Mouse (Mus musculus) kidney, embryonic 16.5 days (tissue): ENCODE results near the gene Thegl. TPM values are rescaled to one million over a fixed set of nuclear protein-coding genes. Genes with fewer than 3 reads are reported as not detected.

Source experiments
- ATAC-seq: fragments of 200-750 bp; cut with Nextera tagmentation; 2 replicates; pipeline ENCODE4 v1.8.0; 2017; ENCODE audit warnings: moderate TSS enrichment; ENCODE audit not compliant: low FRiP score, low TSS enrichment
- H3K27ac ChIP-seq: fragments of 300-500 bp; sonication (generic); 2 replicates; pipeline ENCODE4 v1.5.1; 2014; ENCODE audit warnings: low read length
- H3K27me3 ChIP-seq: fragments of 300-500 bp; sonication (generic); 2 replicates; pipeline ENCODE4 v1.6.1; 2014; ENCODE audit warnings: low read length, control low read depth, mixed read lengths; ENCODE audit not compliant: insufficient read depth
- H3K36me3 ChIP-seq: fragments of 300-500 bp; sonication (generic); 2 replicates; pipeline ENCODE4 v1.6.1; 2014; ENCODE audit warnings: low read length, control low read depth, mixed read lengths; ENCODE audit not compliant: insufficient read depth
- H3K4me1 ChIP-seq: fragments of 300-500 bp; sonication (generic); 2 replicates; pipeline ENCODE4 v1.6.1; 2014; ENCODE audit warnings: low read length, control low read depth, mixed read lengths; ENCODE audit not compliant: insufficient read depth
- H3K4me2 ChIP-seq: fragments of 300-500 bp; sonication (generic); replicated peaks from 2 replicates; pipeline ENCODE4 v1.6.1; 2014; ENCODE audit warnings: low read depth, low read length
- H3K4me3 ChIP-seq: fragments of 300-500 bp; sonication (generic); 2 replicates; pipeline ENCODE4 v1.5.1; 2014; ENCODE audit warnings: mild to moderate bottlenecking, low read length
- H3K9ac ChIP-seq: fragments of 300-500 bp; sonication (generic); replicated peaks from 2 replicates; pipeline ENCODE4 v1.6.1; 2014; ENCODE audit warnings: low read length
- H3K9me3 ChIP-seq: fragments of 300-500 bp; sonication (generic); 2 replicates; pipeline ENCODE4 v1.6.1; 2016; ENCODE audit warnings: low read length, control low read depth
- WGBS: fragments of 180-500 bp; shearing (Covaris S2); extraction: QIAGEN DNeasy Blood & Tissue Kit; methylation state at CpG from one replicate; pipeline ENCODE4 v1.1.7; 2014; 5-methylcytosine and 5-hydroxymethylcytosine counted together
- polyA plus RNA-seq: library from polyadenylated mRNA; unstranded; fragments of >200 nt; fragmentation: Nextera tagmentation; extraction: Ambion mirVana; gene quantifications from 2 replicates; pipeline ENCODE4 v1.2.1, GENCODE M21; 2015

Gene Thegl
- polyA plus RNA-seq, 1 experiment from 2014 or later, result 0.09 TPM

DNA sequence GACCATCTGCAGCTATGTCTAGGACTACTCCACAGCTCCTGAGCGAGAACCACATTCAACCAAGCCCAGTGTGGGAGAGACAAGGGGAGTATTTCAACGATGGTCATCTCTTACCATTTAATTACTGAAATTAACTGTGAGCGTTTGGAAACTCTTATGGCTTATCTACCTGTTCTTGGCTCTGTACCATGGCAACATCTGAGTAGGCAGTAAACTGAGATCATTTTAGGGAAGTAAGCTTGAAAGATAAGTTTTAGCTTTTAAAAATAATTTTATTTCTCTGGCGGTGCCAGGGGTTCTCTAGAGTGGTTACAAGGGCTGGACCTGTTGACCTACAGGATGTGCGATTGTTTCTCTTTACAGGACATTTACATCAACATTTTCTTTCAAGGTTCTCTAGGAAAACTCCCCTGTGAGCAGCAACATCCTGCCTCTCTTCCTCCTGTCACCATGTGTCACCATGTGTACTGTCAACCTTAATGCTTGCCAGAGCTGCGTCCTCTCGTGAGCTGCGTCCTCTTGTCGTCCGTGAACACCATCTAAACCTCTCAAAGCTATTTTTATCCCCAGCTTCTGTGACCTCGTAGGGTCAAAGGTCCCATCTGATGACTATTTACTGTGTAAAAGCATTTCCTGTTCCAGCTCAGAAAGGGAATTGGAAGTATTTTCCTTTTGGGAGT lies 83.6 kb downstream of the Thegl start:
- ATAC-seq, result no peak
- Histone ChIP-seq H3K27ac (no peak overlapping the region), H3K9me3 (no peaks in the 10 kb centered on the region), H3K4me2 (no peak overlapping the region), H3K9ac (no peak overlapping the region), H3K4me1 (peaks cover 14% of the 10 kb centered on the region), H3K27me3 (peaks cover 6% of the 10 kb centered on the region; the same call in 1 of the 2 replicates), H3K36me3 (no peaks in the 10 kb centered on the region), H3K4me3 (no peak overlapping the region)
- 57% methylated on average over 11 of the region's 11 CpGs for WGBS

DNA sequence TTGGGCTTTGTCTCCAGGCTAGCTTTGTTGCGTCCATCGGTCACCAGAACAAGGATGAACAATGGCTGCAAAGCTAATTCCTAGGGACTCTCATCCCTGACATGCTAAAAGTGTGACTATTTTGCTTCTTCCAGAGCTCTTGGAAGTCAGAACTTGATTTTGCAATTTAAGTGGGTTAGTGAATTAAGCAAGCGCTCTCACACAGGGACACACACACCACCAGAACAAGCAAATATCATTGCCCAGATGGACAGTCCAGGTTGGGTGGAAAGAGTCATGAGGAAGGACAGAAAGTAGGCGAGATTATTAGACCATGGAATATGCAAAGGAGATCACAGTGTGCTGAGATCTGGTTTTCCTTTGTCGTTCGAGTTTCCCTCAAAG lies 84.2 kb downstream of the Thegl start:
- no peak overlapping the region for H3K9ac ChIP-seq

DNA sequence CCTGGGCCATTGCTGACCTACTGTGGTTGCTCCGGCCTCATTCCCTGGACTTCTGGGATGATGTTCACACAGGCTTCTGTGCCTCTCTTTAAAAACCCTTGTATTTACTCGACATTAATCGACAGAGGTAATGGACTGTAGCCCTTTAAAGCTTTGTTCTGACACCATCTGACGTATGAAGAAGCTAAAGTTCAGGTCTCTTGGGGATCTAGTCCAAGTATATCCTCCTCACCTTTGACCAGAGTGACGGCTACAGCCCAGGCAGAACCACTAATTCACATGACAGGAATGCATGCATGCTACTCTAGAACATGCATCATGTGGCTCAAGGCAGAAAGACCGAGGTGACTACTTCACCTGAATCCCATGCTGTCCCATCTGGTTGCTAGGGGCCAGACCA lies 84.9 kb downstream of the Thegl start:
- ATAC-seq, result no peak
- Histone ChIP-seq H3K9ac (no peak overlapping the region), H3K9me3 (no peaks in the 10 kb centered on the region), H3K4me1 (peaks cover 7% of the 10 kb centered on the region; the same call in 1 of the 2 replicates), H3K36me3 (no peaks in the 10 kb centered on the region), H3K4me3 (no peak overlapping the region), H3K27me3 (peaks cover 6% of the 10 kb centered on the region; the same call in 1 of the 2 replicates), H3K4me2 (no peak overlapping the region), H3K27ac (no peak overlapping the region)
- WGBS, result 62% methylated on average over 6 of the region's 6 CpGs

More for the DNA sequence above, 84.2 kb downstream of the Thegl start:
- Histone ChIP-seq H3K36me3 (no peaks in the 10 kb centered on the region), H3K9me3 (no peaks in the 10 kb centered on the region), H3K4me1 (peaks cover 13% of the 10 kb centered on the region), H3K4me2 (no peak overlapping the region), H3K27me3 (peaks cover 6% of the 10 kb centered on the region; the same call in 1 of the 2 replicates), H3K27ac (no peak overlapping the region), H3K4me3 (no peak overlapping the region)
- no peak for ATAC-seq
- 83% methylated on average over 6 of the region's 6 CpGs for WGBS

DNA sequence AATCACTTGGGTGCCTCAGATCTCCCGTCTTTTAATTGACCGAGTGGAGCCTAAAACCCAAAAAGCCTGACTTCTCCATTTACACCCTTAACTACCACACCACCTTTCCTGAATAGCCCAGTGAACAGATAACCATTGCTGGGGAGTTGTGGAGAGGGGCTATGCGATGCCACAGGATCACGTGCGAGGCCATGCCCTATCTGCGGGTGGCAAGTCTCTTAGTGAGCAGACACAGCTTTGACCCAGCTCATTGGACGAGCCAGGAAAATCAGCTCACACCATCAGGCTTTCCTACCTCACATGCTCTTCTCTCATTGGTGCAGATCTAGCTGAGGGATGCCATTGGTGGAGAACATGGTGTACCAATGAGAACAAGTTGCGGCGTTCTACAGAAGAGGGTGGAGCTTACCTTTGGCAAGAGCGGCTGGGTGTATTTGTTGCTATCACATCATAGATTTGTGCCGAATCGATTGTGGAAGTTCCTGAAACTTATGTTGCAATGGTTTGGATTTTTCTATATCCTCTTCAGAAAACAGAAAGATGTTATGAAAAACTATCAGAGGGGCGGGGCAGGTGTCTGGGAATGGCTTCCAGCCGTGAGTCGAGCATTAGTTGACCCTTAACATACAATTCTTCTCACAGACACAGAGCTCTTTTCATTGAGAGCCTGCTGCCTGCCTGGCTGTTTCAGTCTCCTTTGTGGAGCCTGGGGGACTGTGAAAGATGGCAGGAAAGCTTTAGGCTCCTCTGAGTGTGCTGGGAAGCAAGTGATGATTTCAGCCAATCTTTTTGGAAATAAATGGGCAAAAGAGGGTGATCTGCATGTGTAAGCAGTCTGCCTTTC lies 86.9 kb downstream of the Thegl start:
- Histone ChIP-seq H3K9me3 (no peaks in the 10 kb centered on the region), H3K4me2 (no peak overlapping the region), H3K4me1 (peaks cover 2% of the 10 kb centered on the region; the same call in 1 of the 2 replicates), H3K9ac (no peak overlapping the region), H3K27me3 (no peaks in the 10 kb centered on the region; the same call in 1 of the 2 replicates), H3K36me3 (no peaks in the 10 kb centered on the region), H3K4me3 (no peak overlapping the region), H3K27ac (no peak overlapping the region)
- WGBS, result 87% methylated on average over 15 of the region's 15 CpGs
- ATAC-seq, result no peak

DNA sequence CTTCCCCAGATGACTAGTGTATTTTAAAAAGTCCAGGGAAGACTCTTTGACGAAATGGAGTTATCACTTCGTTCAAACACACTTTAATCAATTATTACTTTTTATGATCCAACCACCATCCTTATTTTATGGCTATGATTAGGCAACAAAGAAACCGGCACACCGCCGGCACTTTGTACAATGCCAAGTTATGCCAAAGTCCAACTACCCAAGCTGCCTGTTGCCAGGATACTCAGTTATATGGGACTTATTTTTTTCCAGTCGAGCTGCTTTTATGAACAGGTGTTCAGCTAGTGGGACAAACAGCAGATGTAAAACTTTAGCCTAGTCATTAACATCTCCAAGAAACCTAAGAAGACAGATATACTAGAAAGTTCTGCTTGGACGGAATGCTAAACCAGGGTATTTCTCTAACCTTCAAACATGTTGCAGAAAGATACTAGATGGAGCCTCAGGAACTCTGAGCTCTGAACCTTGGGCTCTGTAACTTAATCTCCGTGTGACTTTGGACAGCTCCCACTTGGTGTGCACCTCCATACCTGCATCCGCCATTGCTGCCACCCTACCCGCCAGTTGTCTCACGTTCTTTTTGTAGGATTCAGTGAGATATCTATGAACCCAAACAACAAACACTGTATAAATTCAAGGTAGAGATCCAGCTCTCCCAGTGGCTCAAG lies 91.5 kb downstream of the Thegl start:
- no peak overlapping the region for H3K4me2 ChIP-seq
- no peaks in the 10 kb centered on the region for H3K36me3 ChIP-seq
- H3K9ac ChIP-seq, result no peak overlapping the region
- H3K27me3 ChIP-seq, result no peaks in the 10 kb centered on the region
- H3K9me3 ChIP-seq, result no peaks in the 10 kb centered on the region
- H3K4me3 ChIP-seq, result no peak overlapping the region
- 83% methylated on average over 11 of the region's 11 CpGs for whole genome bisulfite sequencing
- H3K4me1 ChIP-seq, result no peaks in the 10 kb centered on the region
- H3K27ac ChIP-seq, result no peak overlapping the region
- no peak for ATAC-seq

DNA sequence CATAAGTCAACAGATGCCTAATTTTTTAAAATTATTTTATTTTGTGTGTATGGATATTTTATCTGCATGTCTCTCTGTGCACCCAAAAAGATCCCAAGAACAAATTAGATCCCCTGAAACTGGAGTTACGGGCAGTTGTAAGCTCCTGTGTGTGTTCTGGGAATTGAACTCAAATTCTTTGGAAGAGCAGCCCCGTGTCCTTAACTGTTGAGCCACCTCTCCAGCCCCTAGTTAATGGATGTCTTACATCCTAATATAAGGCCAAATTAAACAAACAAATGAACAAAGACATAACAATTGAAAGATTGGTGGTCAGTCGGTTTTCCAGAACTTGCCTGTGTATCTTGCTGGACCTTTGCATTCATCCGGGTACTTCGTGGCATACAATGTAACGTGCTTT lies 93.0 kb downstream of the Thegl start:
- Histone ChIP-seq H3K27ac (no peak overlapping the region), H3K4me2 (no peak overlapping the region), H3K9ac (no peak overlapping the region), H3K27me3 (no peaks in the 10 kb centered on the region), H3K4me1 (no peaks in the 10 kb centered on the region), H3K36me3 (no peaks in the 10 kb centered on the region), H3K9me3 (no peaks in the 10 kb centered on the region), H3K4me3 (no peak overlapping the region)
- no peak for ATAC-seq
- WGBS, result 91% methylated on average over 6 of the region's 6 CpGs

DNA sequence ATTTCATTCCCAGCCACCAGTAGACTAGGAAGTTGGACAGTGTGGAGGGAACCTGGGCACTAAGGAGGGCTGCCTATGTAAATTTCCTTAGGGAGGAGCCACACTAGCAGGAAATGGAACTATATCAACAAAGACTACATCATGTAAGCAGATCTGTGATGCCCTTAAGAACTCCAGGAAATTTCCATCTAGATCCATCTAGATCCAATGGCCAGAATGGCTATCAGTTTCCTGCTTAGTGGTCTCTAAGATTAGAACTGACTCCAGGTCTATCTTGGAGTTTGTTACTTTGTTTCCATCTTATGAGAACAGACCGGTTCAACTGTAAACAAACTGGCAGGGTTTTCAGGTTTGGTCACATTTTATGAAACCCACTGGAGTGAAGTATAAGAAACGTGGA lies 94.0 kb downstream of the Thegl start:
- Histone ChIP-seq H3K27ac (no peak overlapping the region), H3K9me3 (no peaks in the 10 kb centered on the region), H3K4me3 (no peak overlapping the region), H3K4me2 (no peak overlapping the region), H3K36me3 (no peaks in the 10 kb centered on the region), H3K27me3 (no peaks in the 10 kb centered on the region), H3K4me1 (no peaks in the 10 kb centered on the region; the same call in 1 of the 2 replicates), H3K9ac (no peak overlapping the region)
- 70% methylated on average over 2 of the region's 2 CpGs for WGBS
- no peak for ATAC-seq

Other genes with a start within 250 kb of the Thegl start
- 18.2 and 22.4 TPM in 2 replicates for gene Aasdh, start 110.5 kb upstream of the Thegl start, polyA plus RNA-seq
- 349 and 353 TPM in 2 replicates for gene Paics, start 64.7 kb upstream of the Thegl start, polyA plus RNA-seq
- gene Ppat, start 64.4 kb upstream of the Thegl start, polyA plus RNA-seq, result 42.0 and 42.4 TPM in 2 replicates
- gene Srp72, start 41.3 kb upstream of the Thegl start, polyA plus RNA-seq, result 98.0 and 104 TPM in 2 replicates
- not detected in 2 replicates for gene Arl9, start 12.0 kb upstream of the Thegl start, polyA plus RNA-seq
- 1.1 and 1.8 TPM in 2 replicates for gene Hopx, start 99.1 kb downstream of the Thegl start, polyA plus RNA-seq
- gene Spink2, start 195.4 kb downstream of the Thegl start, polyA plus RNA-seq, result 1.1 and 1.3 TPM in 2 replicates
- gene Rest, start 249.5 kb downstream of the Thegl start, polyA plus RNA-seq, result 37.6 and 40.5 TPM in 2 replicates